In the genomic region with DNA sequence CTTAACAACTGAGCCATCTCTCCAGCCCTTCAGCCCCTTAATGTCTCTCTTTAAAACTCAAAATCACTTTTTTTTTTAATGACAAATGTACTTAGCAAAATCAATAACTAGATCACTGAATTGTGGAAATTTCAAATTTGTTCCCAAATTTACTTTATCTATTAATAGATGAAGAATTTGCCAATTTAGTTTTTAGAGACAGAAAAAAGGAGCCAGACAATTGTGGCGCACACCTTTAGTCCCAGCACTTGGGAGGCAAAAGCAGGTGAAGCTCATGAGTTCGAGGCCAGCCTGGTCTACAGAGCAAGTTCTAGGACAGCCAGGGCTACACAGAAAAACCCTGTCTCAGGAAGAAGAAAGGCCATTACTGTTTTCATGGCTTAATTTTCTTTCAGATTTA, we compare ENCODE assay signal across 28 mouse cellular contexts. TPM values are rescaled to one million over a fixed set of nuclear protein-coding genes. Genes with fewer than 3 reads are reported as not detected.
"Had no signal": no experiment of that assay in that cellular context is flagged by ENCODE, and none has a peak within 500 bp of the region (broad histone marks: within the 10 kb centered on the region; RNA-seq: fewer than 3 reads in every experiment).

No protein-coding gene starts in this region.

- H3K27me3 ChIP-seq: embryonic facial prominence, embryonic 12.5 days; embryonic facial prominence, embryonic 13.5 days; embryonic facial prominence, embryonic 15.5 days; forebrain, embryonic 12.5 days; forebrain, embryonic 13.5 days; forebrain, embryonic 15.5 days had no signal

- H3K27ac ChIP-seq: embryonic facial prominence, embryonic 10.5 days; embryonic facial prominence, embryonic 12.5 days; embryonic facial prominence, embryonic 13.5 days; embryonic facial prominence, embryonic 15.5 days; forebrain, embryonic 10.5 days; forebrain, embryonic 12.5 days; forebrain, embryonic 13.5 days; forebrain, embryonic 15.5 days; gastrocnemius, adult 2 months; heart, adult 2 months had no signal

- H3K4me2 ChIP-seq: embryonic facial prominence, embryonic 12.5 days; embryonic facial prominence, embryonic 13.5 days; embryonic facial prominence, embryonic 15.5 days; forebrain, embryonic 12.5 days; forebrain, embryonic 13.5 days; forebrain, embryonic 15.5 days had no signal

- ATAC-seq: forebrain, embryonic 13.5 days; forebrain, embryonic 14.5 days; forebrain, embryonic 15.5 days; forebrain, embryonic 16.5 days; forebrain, postnatal 0 days had no signal

- H3K4me3 ChIP-seq: embryonic facial prominence, embryonic 10.5 days; embryonic facial prominence, embryonic 12.5 days; embryonic facial prominence, embryonic 13.5 days; embryonic facial prominence, embryonic 15.5 days; erythroblast, embryonic 14.5 days; forebrain, embryonic 10.5 days; forebrain, embryonic 12.5 days; forebrain, embryonic 13.5 days; forebrain, embryonic 15.5 days; gastrocnemius, adult 2 months; heart, adult 2 months had no signal

- H3K9ac ChIP-seq: embryonic facial prominence, embryonic 12.5 days; embryonic facial prominence, embryonic 13.5 days; embryonic facial prominence, embryonic 15.5 days; forebrain, embryonic 12.5 days; forebrain, embryonic 13.5 days; forebrain, embryonic 15.5 days; forebrain, postnatal 0 days had no signal

- DNase-seq: cerebellum, adult 9-10 months; cerebellum, adult 9-11 months; cerebellum, postnatal 10 days; cerebellum, postnatal 14 days; cerebellum, postnatal 25 days; cerebellum, postnatal 36 days; embryo, embryonic 11 days; forebrain, postnatal 0 days; gastrocnemius, adult 2 months; gastrocnemius, postnatal 10 days; gastrocnemius, postnatal 14 days; gastrocnemius, postnatal 25 days; gastrocnemius, postnatal 36 days; heart, adult 11 months; heart, adult 18-20 months; heart, adult 2 months had no signal

- H3K36me3 ChIP-seq: embryonic facial prominence, embryonic 10.5 days; embryonic facial prominence, embryonic 12.5 days; embryonic facial prominence, embryonic 13.5 days; embryonic facial prominence, embryonic 15.5 days; forebrain, embryonic 10.5 days; forebrain, embryonic 12.5 days; forebrain, embryonic 15.5 days had no signal

- H3K4me1 ChIP-seq: embryonic facial prominence, embryonic 13.5 days; embryonic facial prominence, embryonic 15.5 days; forebrain, embryonic 10.5 days; forebrain, embryonic 12.5 days; forebrain, embryonic 13.5 days; forebrain, embryonic 15.5 days had no signal

- H3K9me3 ChIP-seq: embryonic facial prominence, embryonic 10.5 days; embryonic facial prominence, embryonic 12.5 days; embryonic facial prominence, embryonic 13.5 days; embryonic facial prominence, embryonic 15.5 days; forebrain, embryonic 10.5 days; forebrain, embryonic 12.5 days; forebrain, embryonic 13.5 days; forebrain, embryonic 15.5 days had no signal

RNA-seq across cellular contexts. Expression of a gene that starts 11.0 kb away (rescaled TPM):
- total RNA-seq: granulocyte monocyte progenitor cell, adult 5-6 weeks had no signal
- polyA plus RNA-seq: erythroblast, embryonic 14.5 days had no signal

RNA-seq across cellular contexts. Expression of a gene that starts 32.4 kb away (rescaled TPM):
- total RNA-seq: gastrocnemius, postnatal 36 days had no signal
- polyA plus RNA-seq: erythroblast, embryonic 14.5 days had no signal
